Mouse (Mus musculus) neutrophil, adult 5-6 weeks (primary cell): ENCODE results near the gene Lrch4. TPM values are rescaled to one million over a fixed set of nuclear protein-coding genes. Genes with fewer than 3 reads are reported as not detected.

ENCODE experiments used
- ATAC-seq: fragments of 151-379, 151-347 bp; 2 replicates; pipeline ENCODE4 v1.8.0; 2017; ENCODE audit warnings: mild to moderate bottlenecking, moderate TSS enrichment; ENCODE audit not compliant: insufficient number of reproducible peaks, poor library complexity, low FRiP score, severe bottlenecking; ENCODE audit errors: extremely low read depth
- total RNA-seq: library from RNA; stranded (forward); fragments of 200-1000 nt; gene quantifications from 2 replicates; pipeline ENCODE4 v1.2.3, GENCODE M21; 2017

Lrch4 gene
- total RNA-seq, 1 experiment from 2014 or later = 119 TPM

DNA sequence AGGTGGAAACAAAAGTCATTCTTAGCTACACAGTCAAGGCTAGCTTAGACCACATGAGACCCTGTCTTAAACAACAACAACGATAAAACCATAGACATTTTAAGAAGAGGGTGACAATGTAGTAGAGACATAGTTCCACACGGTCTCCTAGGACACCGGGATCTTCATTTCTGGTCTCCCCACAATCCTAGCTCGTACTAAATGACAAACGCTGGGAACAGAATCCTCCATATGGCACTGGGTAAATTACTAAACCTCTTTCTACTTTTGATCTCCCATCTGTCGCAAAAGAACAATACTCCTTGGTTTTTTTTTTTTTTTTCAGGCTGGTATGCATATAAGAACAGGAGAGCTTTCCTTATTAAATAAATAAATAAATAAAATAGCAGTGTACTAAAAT lies 53.6 kb downstream of the Lrch4 start:
- ATAC-seq = no peak

DNA sequence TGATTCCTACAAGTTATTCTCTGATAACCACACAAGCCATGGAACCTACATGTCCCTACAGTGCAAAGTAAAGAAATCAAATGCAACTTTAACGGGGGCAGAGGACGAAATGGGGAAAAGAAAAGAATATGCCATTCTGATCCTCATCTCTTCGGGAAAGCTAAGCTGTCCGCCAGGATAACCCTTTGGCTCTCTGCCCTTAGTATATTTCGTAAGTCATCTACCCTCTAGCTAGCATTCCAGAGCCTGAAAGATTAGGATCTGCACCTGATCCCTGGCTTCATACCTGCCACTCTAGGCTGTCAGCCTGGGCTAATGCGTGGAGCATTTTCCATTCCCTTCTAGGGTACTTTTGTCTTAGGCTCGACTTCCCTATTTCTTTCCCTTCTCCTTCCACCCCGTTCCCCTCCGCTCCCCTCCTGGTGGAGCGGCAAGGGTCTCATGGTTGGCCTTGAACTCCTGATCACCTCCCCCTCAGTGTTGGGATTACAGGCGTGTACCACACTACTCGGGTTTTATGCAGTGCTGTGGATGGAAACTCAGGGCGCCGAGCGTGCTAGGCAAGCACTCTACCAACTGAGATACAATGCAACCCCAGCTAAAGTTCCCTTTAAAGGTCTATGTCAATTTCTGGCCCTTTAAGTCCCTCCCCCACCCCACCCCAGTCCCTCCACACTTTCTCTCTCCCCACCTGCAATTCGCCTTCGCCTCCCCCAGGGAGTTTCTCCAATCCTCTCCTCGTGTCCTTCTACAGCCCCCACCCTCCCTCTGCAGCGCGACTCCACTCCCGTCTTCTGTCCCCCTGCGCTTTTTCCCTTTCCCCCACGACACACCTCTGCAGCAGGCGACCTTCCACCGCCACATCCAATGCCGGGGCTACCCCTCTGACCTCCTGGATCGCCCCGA lies 54.7 kb downstream of the Lrch4 start:
- ATAC-seq = no peak

DNA sequence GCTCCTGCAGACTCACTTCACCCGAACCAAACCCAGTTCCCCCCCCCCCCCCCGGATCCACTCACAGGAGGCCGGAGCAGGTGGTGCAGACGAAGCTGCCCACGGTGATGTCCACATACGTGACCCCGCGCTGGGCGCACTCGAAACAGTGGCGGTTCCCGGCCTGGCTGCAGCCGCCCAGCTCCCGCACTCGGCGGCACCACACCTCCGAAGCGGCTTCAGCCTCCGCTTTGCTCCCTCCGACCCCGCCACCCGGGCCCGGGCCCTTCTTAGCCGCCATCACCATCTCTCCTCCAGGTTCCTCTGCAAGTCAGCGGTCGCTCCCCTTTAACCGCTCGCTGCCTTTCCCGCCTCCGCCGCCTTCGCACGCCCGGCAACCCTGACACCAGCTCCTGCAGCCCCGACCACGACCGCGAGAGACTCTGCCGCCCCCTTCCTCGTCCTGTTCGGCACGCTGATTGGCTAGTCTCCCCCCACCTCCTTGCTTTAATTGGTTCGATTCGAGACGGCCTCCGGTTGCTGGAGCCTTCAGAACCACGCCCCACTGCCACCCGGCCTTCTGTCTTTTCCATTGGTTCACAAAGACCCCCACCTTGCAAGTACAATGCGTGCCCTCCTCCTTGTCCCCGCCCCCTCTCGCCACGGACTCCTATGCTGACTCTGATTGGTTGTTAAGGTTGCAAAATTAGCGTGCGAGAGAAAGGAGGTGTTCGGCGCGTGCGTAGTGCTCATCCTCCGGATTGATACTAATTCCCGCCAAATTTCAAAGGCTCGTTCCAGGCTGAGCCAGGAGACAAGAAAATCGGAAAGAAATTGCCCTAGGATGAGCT lies 55.6 kb downstream of the Lrch4 start, which contains the start of gene Agfg2:
Agfg2 (minus strand) TSS at position 433 of the 830 bp plus-strand sequence.
- peak; percentile 94 for ATAC-seq

DNA sequence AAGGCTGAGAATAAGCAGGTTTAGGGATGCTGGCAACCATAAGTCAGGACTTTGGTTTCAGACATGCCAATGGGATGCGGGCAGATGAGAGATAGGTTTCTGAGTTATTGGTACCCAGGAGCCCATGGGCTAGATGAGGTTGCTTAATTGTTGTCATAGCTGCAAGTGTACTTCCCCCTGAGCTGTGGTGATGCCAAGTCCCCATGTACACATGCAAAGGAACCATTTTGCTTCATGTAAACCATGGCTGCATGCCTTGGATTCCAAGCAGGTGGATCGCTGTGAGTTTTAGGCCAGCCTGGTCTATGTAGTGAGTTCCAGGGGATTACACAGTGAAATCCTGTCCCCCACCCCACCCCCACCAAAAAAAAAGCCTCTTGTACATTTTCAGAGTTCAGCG lies 56.7 kb downstream of the Lrch4 start:
- no peak for ATAC-seq

DNA sequence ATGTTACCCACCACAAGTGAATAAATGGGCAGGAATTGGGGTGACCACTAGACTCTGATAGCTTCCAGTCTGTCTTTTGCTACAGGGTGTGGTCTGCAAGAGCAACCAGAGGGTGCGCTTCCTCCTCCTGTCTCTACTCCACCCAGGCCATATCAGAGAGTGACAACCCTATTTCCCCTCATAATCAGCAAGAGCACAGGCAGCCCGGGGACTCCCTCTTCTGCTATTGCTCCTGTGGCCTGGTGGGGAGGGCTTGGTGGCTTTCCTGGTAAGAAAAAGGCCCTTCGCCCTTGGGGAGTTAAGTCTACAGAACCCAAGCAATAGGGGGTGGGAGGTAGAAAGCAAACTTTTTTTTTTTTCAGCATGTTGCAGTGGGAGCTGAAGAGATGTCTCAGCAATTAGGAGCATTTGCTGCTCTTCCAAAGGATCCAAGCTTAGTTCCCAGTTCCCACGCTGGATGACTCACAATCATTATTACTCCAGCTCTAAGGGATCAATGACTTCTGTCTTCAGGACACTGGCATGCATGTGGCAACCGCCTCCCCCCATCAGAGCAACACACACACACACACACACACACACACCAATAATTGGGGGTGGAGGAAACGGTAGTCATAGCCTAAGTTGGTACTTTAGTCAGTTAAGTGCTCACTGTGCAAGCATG lies 57.3 kb downstream of the Lrch4 start:
- ATAC-seq = no peak

DNA sequence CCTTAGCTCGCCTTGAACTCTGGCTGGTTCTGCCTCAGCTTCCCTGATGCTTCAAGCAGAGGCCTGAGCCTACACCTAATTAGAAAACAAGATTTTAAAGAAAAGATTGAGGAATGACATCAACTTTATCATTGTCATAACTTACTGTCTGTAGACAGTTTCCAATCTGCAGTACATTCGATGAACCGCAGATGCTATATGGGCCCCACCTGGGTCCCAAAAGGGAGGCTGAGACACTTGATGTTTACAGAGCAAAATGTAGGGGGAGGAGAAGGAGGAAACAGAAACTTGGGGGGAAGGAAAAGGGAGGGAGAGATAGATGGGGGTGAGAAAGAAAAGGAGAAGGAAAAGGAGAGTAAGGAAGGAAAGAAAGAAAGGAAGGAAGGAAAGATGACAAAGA lies 61.1 kb downstream of the Lrch4 start:
- ATAC-seq = no peak

DNA sequence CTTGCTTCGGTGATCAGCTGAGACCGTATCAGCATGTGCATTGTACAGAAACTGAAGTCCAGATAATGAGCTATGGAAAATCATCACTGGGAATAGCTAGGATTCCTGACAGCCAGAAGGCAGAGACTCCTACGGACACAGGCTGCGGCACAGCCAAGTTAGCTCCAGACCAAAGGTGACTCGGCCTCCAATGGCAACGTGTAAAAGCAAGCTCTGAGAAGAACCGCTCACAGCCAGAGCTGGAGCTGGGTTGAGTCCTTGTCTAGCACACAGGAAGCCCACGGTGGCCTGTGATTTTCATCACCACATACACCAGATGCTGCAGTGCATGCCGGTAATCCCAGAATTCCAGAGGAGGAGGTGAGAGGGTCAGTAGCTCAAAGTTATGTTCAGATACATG lies 61.6 kb downstream of the Lrch4 start:
- ATAC-seq = no peak

Other genes starting within 250 kb of the Lrch4 start
- not detected in 2 replicates for gene Zan, start 152.1 kb upstream of the Lrch4 start, total RNA-seq
- 16.0 and 20.0 TPM in 2 replicates for gene Pop7, start 126.6 kb upstream of the Lrch4 start, total RNA-seq
- gene Gigyf1, start 110.6 kb upstream of the Lrch4 start, total RNA-seq = 32.0 and 37.7 TPM in 2 replicates
- not detected in 2 replicates for gene Epo, start 95.9 kb upstream of the Lrch4 start, total RNA-seq
- 428 and 434 TPM in 2 replicates for gene Gnb2, start 95.6 kb upstream of the Lrch4 start, total RNA-seq
- gene Actl6b, start 75.6 kb upstream of the Lrch4 start, total RNA-seq = 0.37 TPM in 1 of 2 replicates, not detected in the other
- 0.61 TPM in 1 of 2 replicates, not detected in the other for gene Tfr2, start 59.3 kb upstream of the Lrch4 start, total RNA-seq
- gene Mospd3, start 28.1 kb upstream of the Lrch4 start, total RNA-seq = 3.5 and 4.2 TPM in 2 replicates
- gene Pcolce, start 15.3 kb upstream of the Lrch4 start, total RNA-seq = 0.25 and 0.58 TPM in 2 replicates
- 0.61 and 0.70 TPM in 2 replicates for gene Fbxo24, start 119 bp upstream of the Lrch4 start, total RNA-seq
- gene Gm20605, start 54 bp downstream of the Lrch4 start, total RNA-seq = 41.0 and 44.6 TPM in 2 replicates
- gene Sap25, start 12.2 kb downstream of the Lrch4 start, total RNA-seq = 109 and 156 TPM in 2 replicates
- gene Irs3, start 16.6 kb downstream of the Lrch4 start, total RNA-seq = 0.47 and 0.61 TPM in 2 replicates
- 4.9 and 5.5 TPM in 2 replicates for gene Agfg2, start 55.6 kb downstream of the Lrch4 start, total RNA-seq
- gene Nyap1, start 112.5 kb downstream of the Lrch4 start, total RNA-seq = 0.12 TPM in 2 replicates
- 170 TPM in 2 replicates for gene Tsc22d4, start 116.6 kb downstream of the Lrch4 start, total RNA-seq
- gene Ppp1r35, start 149.7 kb downstream of the Lrch4 start, total RNA-seq = 9.7 and 12.8 TPM in 2 replicates
- 36.5 and 42.2 TPM in 2 replicates for gene Mepce, start 158.5 kb downstream of the Lrch4 start, total RNA-seq
- gene Zcwpw1, start 158.7 kb downstream of the Lrch4 start, total RNA-seq = 24.7 and 29.4 TPM in 2 replicates
- 321 and 361 TPM in 2 replicates for gene Pilra, start 207.2 kb downstream of the Lrch4 start, total RNA-seq
- gene Pilrb1, start 229.0 kb downstream of the Lrch4 start, total RNA-seq = 124 and 127 TPM in 2 replicates
- gene Pilrb2, start 242.7 kb downstream of the Lrch4 start, total RNA-seq = 139 and 177 TPM in 2 replicates